Mouse (Mus musculus) layer of hippocampus, adult 9-10 months (tissue): ENCODE measurements at regions not wholly inside any gene's neighbourhood (a gene's known extent, or its start where the extent isn't known, plus 50 kb on each side); places are given as distances from the start of the nearest gene placed in this dataset.

Source experiments
- DNase-seq: peaks from one replicate; pipeline ENCODE4 v3.0.0; 2022; ENCODE audit warnings: low spot score

DNA sequence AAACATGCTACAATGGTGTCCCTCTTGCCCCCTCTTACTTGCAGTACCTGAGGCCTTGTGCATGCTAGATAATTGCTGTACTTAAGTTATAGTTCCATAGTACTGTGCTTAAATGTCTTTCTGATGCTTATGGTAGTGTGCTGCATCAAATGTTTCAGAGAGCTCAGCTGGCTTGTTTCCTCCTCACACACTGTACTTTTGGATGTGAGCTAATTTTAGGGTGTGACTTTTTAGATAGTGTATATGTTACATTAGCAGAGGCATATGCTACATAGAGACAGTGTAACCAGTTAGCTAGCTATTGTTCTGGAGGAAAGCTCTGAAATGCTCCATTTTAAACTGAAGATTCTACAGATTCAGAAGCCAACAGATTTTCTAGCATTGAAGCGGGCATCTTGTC lies 467.9 kb upstream of the Nr5a2 start:
- DNase-seq = no peak

- no peak for DNase-seq
These were observed 458.1 kb upstream of the Nr5a2 start for GRCm38 (mm10) chr1:137418388-137418787.

DNA sequence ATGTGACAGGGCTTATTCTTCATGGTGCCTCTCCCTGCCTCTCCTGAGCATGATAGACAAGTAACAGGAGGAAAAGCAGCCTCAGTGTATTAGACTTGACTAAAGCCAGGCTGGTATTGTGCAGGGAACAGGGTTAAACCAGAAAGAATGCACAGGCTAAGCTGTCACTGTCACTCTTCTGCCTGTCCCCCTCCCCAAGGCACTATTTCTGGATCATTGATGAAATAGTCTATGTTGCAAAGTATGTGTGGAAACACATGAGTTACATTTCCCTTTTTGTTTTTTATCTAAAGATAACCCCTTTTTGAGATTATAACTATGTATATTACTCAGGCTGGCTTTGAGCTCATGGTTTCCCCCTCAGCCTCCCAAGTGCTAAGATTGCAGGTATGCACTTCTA lies 436.5 kb upstream of the Nr5a2 start:
- DNase-seq = no peak

DNA sequence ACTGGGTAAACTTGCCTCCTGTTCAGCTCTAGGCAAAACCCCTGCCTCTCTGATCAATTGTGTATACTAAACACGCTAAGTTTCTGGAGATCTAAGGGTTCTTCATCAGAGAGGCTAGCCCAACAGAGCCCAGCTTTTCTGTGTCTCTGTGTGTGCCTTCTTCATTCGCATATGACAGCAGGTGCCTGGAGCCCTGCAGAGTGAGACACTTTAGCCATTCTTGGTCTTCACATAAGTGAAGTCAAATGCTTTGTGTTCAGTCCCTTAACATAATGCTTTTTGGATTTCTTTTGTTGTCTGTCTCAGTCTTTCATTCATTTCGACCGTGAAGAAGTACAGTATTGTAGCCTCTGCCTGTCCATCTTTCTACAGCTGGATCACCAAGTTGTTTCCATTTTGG lies 427.3 kb upstream of the Nr5a2 start:
- DNase-seq = no peak

- no peak for DNase-seq
These were observed 418.1 kb upstream of the Nr5a2 start for GRCm38 (mm10) chr1:137378072-137378985.

DNA sequence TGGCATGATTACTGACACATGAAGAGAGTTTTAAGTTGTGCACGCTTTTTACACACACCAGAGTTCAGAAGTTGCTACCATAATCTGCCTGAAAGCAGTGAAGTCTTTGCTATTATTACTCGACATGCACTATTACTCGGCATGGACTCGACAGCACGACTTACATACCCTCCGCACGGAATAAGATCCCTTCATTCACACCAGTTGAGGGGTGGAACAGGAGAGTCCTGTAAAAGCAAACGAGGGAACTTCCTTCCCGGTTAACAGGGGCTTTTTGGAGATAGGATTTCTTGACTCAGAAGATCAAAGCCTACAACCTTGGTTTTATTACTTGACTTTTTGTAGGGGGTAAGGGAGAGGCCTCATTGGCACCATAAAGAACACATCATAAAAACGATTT lies 416.4 kb upstream of the Nr5a2 start:
- DNase-seq = no peak

DNA sequence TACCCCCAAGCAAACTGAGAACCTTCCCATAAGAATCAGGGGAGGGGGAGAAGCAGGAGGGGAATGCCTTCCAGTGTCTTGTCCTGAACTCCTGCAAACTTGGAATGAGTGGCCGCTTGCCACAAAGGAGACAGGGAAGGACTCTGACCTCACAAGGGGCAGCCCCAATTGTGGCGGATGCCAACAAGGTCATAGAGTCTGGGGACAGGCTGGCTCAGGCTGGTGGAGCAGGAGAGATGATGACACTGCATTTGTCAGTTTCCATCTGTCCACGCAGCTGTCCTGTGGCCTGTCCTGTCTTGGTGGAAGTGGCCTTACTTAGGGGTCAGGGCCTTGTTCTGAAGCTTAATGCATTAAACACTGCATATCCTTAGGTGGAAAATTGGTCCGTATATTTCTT lies 414.4 kb upstream of the Nr5a2 start:
- DNase-seq = no peak

- DNase-seq = no peak
These were observed 413.5 kb upstream of the Nr5a2 start for GRCm38 (mm10) chr1:137373509-137374420.

- DNase-seq = no peak
These were observed 412.0 kb upstream of the Nr5a2 start for GRCm38 (mm10) chr1:137372236-137372635.

GRCm38 (mm10) chr1:137364396-137364795 lies 404.1 kb upstream of the Nr5a2 start:
- no peak for DNase-seq

DNA sequence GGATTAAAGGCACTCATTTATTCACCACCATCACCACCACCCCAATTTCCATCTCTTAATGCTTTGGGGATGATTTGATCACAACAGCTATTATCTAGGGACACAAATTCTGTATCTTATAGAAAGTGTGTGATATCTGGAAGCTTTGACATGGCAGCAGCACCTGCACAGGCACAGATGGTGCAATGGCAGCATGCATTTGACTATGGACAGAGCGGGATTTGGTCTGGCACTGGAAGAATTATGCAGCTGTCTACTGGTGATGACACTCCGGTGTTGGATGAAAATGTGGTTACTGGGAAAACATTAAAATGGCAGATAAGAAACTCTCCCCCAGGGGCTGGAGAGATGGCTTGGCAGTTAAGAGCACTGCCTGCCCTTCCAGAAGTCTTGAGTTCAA lies 403.7 kb upstream of the Nr5a2 start:
- no peak for DNase-seq

GRCm38 (mm10) chr1:137363561-137363960 lies 403.3 kb upstream of the Nr5a2 start:
- no peak for DNase-seq

DNA sequence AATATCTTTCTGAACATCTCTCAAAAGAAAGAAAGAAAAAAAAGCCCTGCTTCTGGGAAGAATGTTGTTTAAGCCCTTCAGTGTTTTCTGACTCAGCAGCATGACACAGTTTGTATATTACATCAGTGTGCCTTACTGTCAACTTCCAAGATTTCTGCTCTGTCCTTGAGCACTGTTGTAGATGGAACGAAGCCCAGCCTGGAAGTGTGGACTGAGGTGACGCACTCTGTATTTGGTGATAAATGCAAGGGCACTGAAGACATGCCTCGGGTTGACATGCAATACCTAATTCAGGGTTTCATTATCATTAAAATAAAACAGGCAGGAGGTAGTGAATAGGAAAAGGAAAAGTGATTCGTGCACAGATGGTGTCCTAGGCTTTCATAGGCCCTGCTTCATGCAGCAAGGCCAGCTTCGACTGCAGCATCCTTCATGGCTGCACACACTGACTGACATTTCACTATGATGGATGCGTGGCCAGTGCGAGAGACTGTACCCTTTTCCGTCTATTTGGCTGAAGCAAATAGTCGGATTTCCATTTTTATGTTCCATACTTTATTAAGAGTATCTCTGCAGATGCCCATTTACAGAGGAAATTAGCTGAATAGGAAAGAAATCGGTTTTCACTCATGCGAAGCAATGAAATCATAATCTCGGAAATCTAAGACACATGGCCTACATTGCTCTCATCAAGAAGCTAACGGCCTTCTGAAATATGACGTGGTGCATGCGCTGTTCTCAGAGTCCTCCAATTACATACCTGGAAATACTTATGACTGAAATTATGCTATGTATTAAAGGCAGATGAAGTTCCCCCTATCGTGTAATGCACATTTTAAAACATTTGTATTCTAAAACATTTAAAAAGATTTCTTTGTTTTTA lies 400.7 kb upstream of the Nr5a2 start:
- DNase-seq = no peak

GRCm38 (mm10) chr1:137355941-137356512 lies 395.8 kb upstream of the Nr5a2 start:
- DNase-seq = no peak

GRCm38 (mm10) chr1:137352390-137353027 lies 392.3 kb upstream of the Nr5a2 start:
- no peak for DNase-seq

- DNase-seq = no peak
These were observed 373.9 kb upstream of the Nr5a2 start for GRCm38 (mm10) chr1:137334137-137334536.

- DNase-seq = peak; percentile 13
These were observed 372.0 kb upstream of the Nr5a2 start for GRCm38 (mm10) chr1:137332108-137332769.

DNA sequence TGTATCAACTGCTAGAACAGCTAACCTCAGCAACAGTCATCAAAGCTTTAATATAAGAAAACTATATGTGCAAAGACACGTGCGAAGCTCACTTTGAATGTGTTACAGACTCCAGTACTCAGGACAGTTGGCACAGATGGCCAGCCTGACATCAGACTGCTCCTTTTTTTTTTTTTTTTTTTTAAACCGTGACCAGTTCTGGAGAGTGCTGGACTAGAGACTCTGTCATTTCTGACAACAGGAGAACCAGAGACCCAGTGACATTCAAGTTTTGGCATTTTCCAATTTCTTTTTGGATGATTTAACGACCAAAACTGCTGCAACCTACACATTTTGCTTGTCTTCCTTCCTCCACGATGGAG lies 371.5 kb upstream of the Nr5a2 start:
- no peak for DNase-seq

- no peak for DNase-seq
These were observed 370.4 kb upstream of the Nr5a2 start for GRCm38 (mm10) chr1:137330634-137331033.

GRCm38 (mm10) chr1:137323884-137324594 lies 363.8 kb upstream of the Nr5a2 start:
- no peak for DNase-seq
